Mouse (Mus musculus) kidney, adult 10 weeks (tissue): ENCODE measurements around the gene Zfp976. TPM values are rescaled to one million over a fixed set of nuclear protein-coding genes. Genes with fewer than 3 reads are reported as not detected.

ENCODE experiments used
- polyA plus RNA-seq: library from polyadenylated mRNA; stranded (reverse); fragments of 350-450 nt; fragmentation: Illumina TruSeq; extraction: RNeasy Lipid Tissue Mini Kit (QIAGEN cat#74804); gene quantifications from one replicate; pipeline ENCODE4 v1.2.3, GENCODE M21; 2014; ENCODE audit warnings: low read depth, low replicate concordance

Zfp976 gene
- 12.4 TPM for polyA plus RNA-seq

GRCm38 (mm10) chr7:42642152-42643115, at the start of gene Zfp976:
Gene Zfp976, minus strand, starts transcription at chr7:42642588.

GRCm38 (mm10) chr7:42592413-42592812, 50.0 kb downstream of the Zfp976 start, which contains the start of gene Zfp977:
Gene Zfp977, minus strand, starts transcription at chr7:42592547.

GRCm38 (mm10) chr7:42578488-42578887, 63.9 kb downstream of the Zfp976 start, which contains the start of gene Gm21028:
Gene Gm21028, minus strand, starts transcription at chr7:42578588.

Other genes starting within 250 kb of the Zfp976 start
- gene 4933421I07Rik, start 194.5 kb downstream of the Zfp976 start, polyA plus RNA-seq = not detected
- gene Zfp141, start 136.8 kb downstream of the Zfp976 start, polyA plus RNA-seq = 15.6 TPM
- gene Gm21028, start 64.0 kb downstream of the Zfp976 start, polyA plus RNA-seq = not detected
- 4.5 TPM for gene Zfp977, start 50.0 kb downstream of the Zfp976 start, polyA plus RNA-seq
- gene Zfp975, start 50.2 kb upstream of the Zfp976 start, polyA plus RNA-seq = 15.2 TPM
- gene Gm17067, start 84.4 kb upstream of the Zfp976 start, polyA plus RNA-seq = not detected
- gene Vmn2r62, start 150.9 kb upstream of the Zfp976 start, polyA plus RNA-seq = not detected
- gene Gm2381, start 224.6 kb upstream of the Zfp976 start, polyA plus RNA-seq = not detected